Mouse (Mus musculus) embryonic facial prominence, embryonic 11.5 days (tissue): ENCODE results near the gene Gm525. TPM values are rescaled to one million over a fixed set of nuclear protein-coding genes. Genes with fewer than 3 reads are reported as not detected.
"Not testable (repeated sequence)": the region's sequence is repeated elsewhere in the genome, so short reads cannot be mapped to it uniquely, and the experiment has no call there.

Source experiments
- ATAC-seq: fragments of 200-750 bp; cut with Nextera tagmentation; replicated peaks from 2 replicates; pipeline ENCODE4 v1.8.0; 2017; ENCODE audit warnings: low read depth; ENCODE audit not compliant: insufficient number of reproducible peaks, low FRiP score, low TSS enrichment
- DNase-seq: peaks from one replicate; pipeline ENCODE4 v3.0.0-alpha.2; 2015; ENCODE audit warnings: low spot score
- H3K27ac ChIP-seq: fragments of 300-500 bp; sonication (generic); replicated peaks from 2 replicates; pipeline ENCODE4 v1.5.1; 2014; ENCODE audit warnings: mild to moderate bottlenecking, low read depth, low read length, control low read depth
- H3K27me3 ChIP-seq: fragments of 300-500 bp; sonication (generic); 2 replicates; pipeline ENCODE4 v1.6.1; 2014; ENCODE audit warnings: mild to moderate bottlenecking, low read length, moderate library complexity, mixed read lengths; ENCODE audit not compliant: control insufficient read depth, insufficient read depth
- H3K36me3 ChIP-seq: fragments of 300-500 bp; sonication (generic); replicated peaks from 2 replicates; pipeline ENCODE4 v1.6.1; 2014; ENCODE audit warnings: low read depth, mild to moderate bottlenecking, low read length, moderate library complexity, mixed read lengths; ENCODE audit not compliant: control insufficient read depth, insufficient read depth
- H3K4me1 ChIP-seq: fragments of 300-500 bp; sonication (generic); 2 replicates; pipeline ENCODE4 v1.6.1; 2014; ENCODE audit warnings: low read length, mixed read lengths; ENCODE audit not compliant: control insufficient read depth, insufficient read depth
- H3K4me2 ChIP-seq: fragments of 300-500 bp; sonication (generic); 2 replicates; pipeline ENCODE4 v1.6.1; 2014; ENCODE audit warnings: low read depth, mild to moderate bottlenecking, control low read depth, low read length, moderate library complexity
- H3K4me3 ChIP-seq: fragments of 300-500 bp; sonication (generic); 2 replicates; pipeline ENCODE4 v1.5.1; 2014; ENCODE audit warnings: low read depth, low read length, control low read depth
- H3K9ac ChIP-seq: fragments of 300-500 bp; sonication (generic); replicated peaks from 2 replicates; pipeline ENCODE4 v1.6.1; 2014; ENCODE audit warnings: mild to moderate bottlenecking, control low read depth, low read length
- H3K9me3 ChIP-seq: fragments of 300-500 bp; sonication (generic); replicated peaks from 2 replicates; pipeline ENCODE4 v1.6.1; 2016; ENCODE audit warnings: mild to moderate bottlenecking, low read length, inconsistent platforms, mixed read lengths; ENCODE audit not compliant: control insufficient read depth
- WGBS: fragments of 180-500 bp; shearing (Covaris S2); extraction: QIAGEN DNeasy Blood & Tissue Kit; methylation state at CpG from one replicate; pipeline ENCODE4 v1.1.7; 2014; 5-methylcytosine and 5-hydroxymethylcytosine counted together
- polyA plus RNA-seq: library from polyadenylated mRNA; unstranded; fragments of >200 nt; fragmentation: Nextera tagmentation; extraction: Ambion mirVana; gene quantifications from 2 replicates; pipeline ENCODE4 v1.2.1, GENCODE M21; 2014

The Gm525 gene
- polyA plus RNA-seq, 1 experiment from 2014 or later = not detected

DNA sequence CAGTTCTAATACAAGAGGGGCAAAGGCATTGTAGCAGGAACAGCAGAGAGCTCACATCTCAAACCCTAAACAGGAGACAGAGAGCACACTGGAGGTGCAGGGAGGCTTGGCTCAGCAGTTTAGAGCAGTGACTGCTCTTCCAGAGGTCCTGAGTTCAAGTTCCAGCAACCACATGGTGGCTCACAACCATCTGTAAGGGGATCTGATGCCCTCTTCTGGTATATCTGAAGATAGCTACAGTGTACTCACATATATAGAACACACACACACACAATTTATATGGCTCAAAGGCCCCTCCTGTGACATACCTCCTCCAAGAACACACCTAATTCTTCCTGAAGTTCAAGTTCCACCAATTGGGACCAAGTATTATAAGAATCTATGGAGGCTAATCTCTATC lies 39.0 kb upstream of the Gm525 start:
- H3K9ac ChIP-seq = no peak overlapping the region
- ATAC-seq (no peak), DNase-seq (no peak)
- no peak overlapping the region for H3K27ac ChIP-seq
- no peaks in the 10 kb centered on the region for H3K4me1 ChIP-seq
- no peaks in the 10 kb centered on the region for H3K27me3 ChIP-seq
- H3K36me3 ChIP-seq = no peaks in the 10 kb centered on the region
- H3K9me3 ChIP-seq = no peaks in the 10 kb centered on the region
- H3K4me3 ChIP-seq = no peak overlapping the region
- no peak overlapping the region for H3K4me2 ChIP-seq

GRCm38 (mm10) chr11:89035552-89035951 lies 38.1 kb upstream of the Gm525 start:
- Histone ChIP-seq H3K4me3 (no peak overlapping the region), H3K27me3 (no peaks in the 10 kb centered on the region), H3K4me2 (no peak overlapping the region), H3K9me3 (no peaks in the 10 kb centered on the region), H3K36me3 (0 out of 2 replicates have a peak, but pooled peaks cover 2% of the 10 kb centered on the region), H3K9ac (no peak overlapping the region), H3K4me1 (no peaks in the 10 kb centered on the region), H3K27ac (no peak overlapping the region)
- ATAC-seq = no peak
- 71% methylated on average over 3 of the region's 3 CpGs for WGBS
- no peak for DNase-seq

DNA sequence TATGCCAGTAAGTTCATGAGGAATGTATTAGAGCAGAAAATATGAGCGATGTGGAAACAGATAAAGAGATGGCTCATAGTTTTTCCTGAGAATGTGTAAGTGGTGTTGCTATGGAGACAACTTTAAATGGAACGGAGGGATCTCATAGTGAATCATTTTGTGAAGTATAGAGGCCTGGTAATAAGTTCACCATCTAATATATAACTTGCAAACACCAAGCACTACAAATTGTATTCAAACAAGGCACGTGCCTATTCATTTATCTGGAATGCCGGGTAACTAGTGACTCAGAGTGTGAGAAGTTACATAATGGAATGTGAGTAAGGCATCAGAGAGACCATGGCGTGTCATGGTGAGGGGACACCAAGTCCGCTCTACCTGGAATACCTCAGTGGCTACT lies 35.1 kb upstream of the Gm525 start:
- Histone ChIP-seq H3K27me3 (no peaks in the 10 kb centered on the region), H3K36me3 (0 out of 2 replicates have a peak, but pooled peaks cover 5% of the 10 kb centered on the region), H3K9ac (no peak overlapping the region), H3K4me2 (no peak overlapping the region), H3K9me3 (no peaks in the 10 kb centered on the region), H3K27ac (no peak overlapping the region), H3K4me1 (no peaks in the 10 kb centered on the region), H3K4me3 (no peak overlapping the region)
- DNase-seq (no peak), ATAC-seq (no peak)
- WGBS = 92% methylated on average over 6 of the region's 6 CpGs

DNA sequence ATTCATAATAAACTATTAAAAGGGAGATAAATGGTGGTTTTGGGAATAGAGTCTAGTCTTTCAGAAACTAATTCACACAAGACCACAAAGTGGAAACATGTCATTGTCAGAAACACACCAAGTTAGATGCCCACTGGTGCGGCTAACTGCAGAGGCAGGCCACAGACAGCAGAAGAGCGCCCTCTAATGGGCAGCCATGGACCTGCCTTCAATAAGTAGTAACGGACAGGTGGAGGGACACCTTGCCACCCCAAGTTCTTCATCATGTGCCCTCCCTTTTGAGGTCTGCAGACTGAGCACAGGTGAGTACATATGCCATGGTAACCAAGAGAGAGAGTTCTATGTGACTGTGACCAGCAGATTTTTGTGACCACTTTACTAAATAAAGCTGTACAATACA lies 34.3 kb upstream of the Gm525 start:
- H3K27ac ChIP-seq = no peak overlapping the region
- WGBS = 34% methylated on average over 3 of the region's 3 CpGs
- DNase-seq = peak; percentile 43
- H3K9ac ChIP-seq = no peak overlapping the region
- ATAC-seq = no peak
- H3K4me3 ChIP-seq = no peak overlapping the region
- no peaks in the 10 kb centered on the region for H3K9me3 ChIP-seq
- no peaks in the 10 kb centered on the region for H3K4me1 ChIP-seq
- no peak overlapping the region for H3K4me2 ChIP-seq
- 0 out of 2 replicates have a peak, but pooled peaks cover 5% of the 10 kb centered on the region for H3K36me3 ChIP-seq
- no peaks in the 10 kb centered on the region for H3K27me3 ChIP-seq

DNA sequence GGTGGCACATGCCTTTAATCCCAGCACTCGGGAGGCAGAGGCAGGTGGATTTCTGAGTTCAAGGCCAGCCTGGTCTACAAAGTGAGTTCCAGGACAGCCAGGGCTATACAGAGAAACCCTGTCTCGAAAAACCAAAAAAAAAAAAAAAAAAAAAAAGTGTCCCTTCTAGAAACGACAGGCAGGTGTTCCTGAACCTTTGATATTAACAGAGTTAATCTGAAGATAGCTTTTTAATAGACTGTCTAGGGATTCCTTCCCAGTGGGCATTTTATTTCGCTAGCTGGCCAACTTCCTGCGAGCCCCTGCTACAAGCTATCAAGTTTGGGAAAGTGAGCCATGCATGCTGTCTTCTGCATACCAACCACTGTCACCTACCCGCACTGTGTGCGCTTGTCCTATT lies 32.6 kb upstream of the Gm525 start:
- not testable (repeated sequence) for DNase-seq, H3K4me1 ChIP-seq, H3K27me3 ChIP-seq, H3K4me3 ChIP-seq, H3K9me3 ChIP-seq, H3K27ac ChIP-seq, H3K36me3 ChIP-seq, H3K4me2 ChIP-seq, H3K9ac ChIP-seq, ATAC-seq
- WGBS = 91% methylated on average over 6 of the region's 7 CpGs

DNA sequence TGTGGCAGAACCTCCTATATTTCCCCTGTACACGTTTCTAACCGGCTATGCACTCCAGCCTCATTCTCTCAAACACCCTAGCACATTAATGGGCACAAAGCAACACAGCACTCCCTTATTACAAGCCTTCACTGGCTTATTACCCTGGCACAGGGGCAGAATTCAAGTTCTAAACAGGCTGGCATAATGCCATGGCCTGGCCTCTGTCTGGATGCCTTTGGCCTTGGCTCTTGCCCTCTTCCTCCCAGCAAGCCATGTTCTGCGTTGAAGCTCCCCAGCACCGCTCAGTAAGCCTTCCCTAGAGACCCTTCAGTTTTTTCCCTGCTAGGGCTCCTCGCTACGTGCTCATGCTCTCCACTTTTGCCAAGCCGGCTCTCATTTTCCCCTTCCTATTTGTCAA lies 30.6 kb upstream of the Gm525 start:
- 93% methylated on average over 7 of the region's 7 CpGs for WGBS
- Histone ChIP-seq H3K4me1 (no peaks in the 10 kb centered on the region), H3K4me2 (no peak overlapping the region), H3K4me3 (no peak overlapping the region), H3K36me3 (0 out of 2 replicates have a peak, but pooled peaks cover 5% of the 10 kb centered on the region), H3K9me3 (no peaks in the 10 kb centered on the region), H3K27me3 (no peaks in the 10 kb centered on the region), H3K27ac (no peak overlapping the region), H3K9ac (no peak overlapping the region)
- DNase-seq = no peak
- no peak for ATAC-seq

DNA sequence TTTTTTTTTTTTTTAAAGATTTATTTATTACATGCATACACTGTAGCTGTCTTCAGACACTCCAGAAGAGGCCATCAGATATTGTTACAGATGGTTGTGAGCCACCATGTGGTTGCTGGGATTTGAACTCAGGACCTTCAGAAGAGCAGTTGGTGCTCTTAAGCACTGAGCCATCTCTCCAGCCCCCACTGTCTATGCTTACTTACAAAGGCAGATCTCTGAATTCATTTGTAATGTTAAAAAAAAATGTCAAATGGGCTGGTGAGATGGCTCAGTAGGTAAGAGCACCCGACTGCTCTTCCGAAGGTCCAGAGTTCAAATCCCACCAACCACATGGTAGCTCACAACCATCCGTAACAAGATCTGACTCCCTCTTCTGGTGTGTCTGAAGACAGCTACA lies 28.1 kb upstream of the Gm525 start:
- WGBS = 96% methylated on average over 3 of the region's 3 CpGs
- H3K4me1 ChIP-seq, H3K27ac ChIP-seq, H3K9me3 ChIP-seq, H3K4me3 ChIP-seq, H3K27me3 ChIP-seq, DNase-seq, H3K36me3 ChIP-seq, H3K4me2 ChIP-seq, H3K9ac ChIP-seq, ATAC-seq: not testable (repeated sequence)

GRCm38 (mm10) chr11:89046021-89046420 lies 27.6 kb upstream of the Gm525 start:
- H3K9ac ChIP-seq = no peak overlapping the region
- no peaks in the 10 kb centered on the region; the same call in 1 of the 2 replicates for H3K36me3 ChIP-seq

More at GRCm38 (mm10) chr11:89046021-89046420, 27.6 kb upstream of the Gm525 start:
- H3K9me3 ChIP-seq = no peaks in the 10 kb centered on the region
- H3K4me2 ChIP-seq = no peak overlapping the region
- no peak for DNase-seq
- no peaks in the 10 kb centered on the region for H3K4me1 ChIP-seq
- no peaks in the 10 kb centered on the region for H3K27me3 ChIP-seq
- 91% methylated on average over 3 of the region's 3 CpGs for WGBS
- no peak overlapping the region for H3K27ac ChIP-seq
- no peak overlapping the region for H3K4me3 ChIP-seq
- no peak for ATAC-seq
